Mouse (Mus musculus) frontal cortex, postnatal 25 days (tissue): ENCODE data around the gene Vps37b.

Source experiments
- DNase-seq, 2 experiments: peaks; one replicate each; pipeline ENCODE4 v3.0.0; 2022; ENCODE audit warnings: low spot score in 2 of 2

The Vps37b gene

GRCm38 (mm10) chr5:124046741-124047401 lies 14.8 kb upstream of the Vps37b start:
- no peak for DNase-seq

- no peak for DNase-seq
Observed at GRCm38 (mm10) chr5:124045453-124046010, 13.5 kb upstream of the Vps37b start.

GRCm38 (mm10) chr5:124043999-124044398 lies 11.9 kb upstream of the Vps37b start:
- no peak for DNase-seq

- peak; percentile 48 to 64 for DNase-seq
Observed at GRCm38 (mm10) chr5:124043212-124043978, 11.3 kb upstream of the Vps37b start.

- DNase-seq: no peak
Observed at GRCm38 (mm10) chr5:124041097-124041496, 9.0 kb upstream of the Vps37b start.

GRCm38 (mm10) chr5:124039602-124040001 lies 7.5 kb upstream of the Vps37b start:
- no peak for DNase-seq

GRCm38 (mm10) chr5:124036836-124037235 lies 4.8 kb upstream of the Vps37b start:
- no peak for DNase-seq

- no peak for DNase-seq
Observed at GRCm38 (mm10) chr5:124036341-124036740, 4.3 kb upstream of the Vps37b start.

GRCm38 (mm10) chr5:124035806-124036205 lies 3.7 kb upstream of the Vps37b start:
- DNase-seq: no peak

GRCm38 (mm10) chr5:124035406-124035805 lies 3.3 kb upstream of the Vps37b start:
- no peak for DNase-seq

- no peak for DNase-seq
Observed at GRCm38 (mm10) chr5:124034471-124034870, 2.4 kb upstream of the Vps37b start.

GRCm38 (mm10) chr5:124031068-124031955 lies 758 bp downstream of the Vps37b start:
- no peak for DNase-seq

GRCm38 (mm10) chr5:124030386-124031067 lies 1.5 kb downstream of the Vps37b start:
- no peak for DNase-seq

- no peak for DNase-seq
Observed at GRCm38 (mm10) chr5:124029220-124030035, 2.6 kb downstream of the Vps37b start.

GRCm38 (mm10) chr5:124028680-124029079 lies 3.4 kb downstream of the Vps37b start:
- no peak for DNase-seq

GRCm38 (mm10) chr5:124027702-124028470 lies 4.2 kb downstream of the Vps37b start:
- no peak for DNase-seq

- no peak for DNase-seq
Observed at GRCm38 (mm10) chr5:124026568-124026967, 5.5 kb downstream of the Vps37b start.

GRCm38 (mm10) chr5:124025587-124026441 lies 6.3 kb downstream of the Vps37b start:
- no peak for DNase-seq

GRCm38 (mm10) chr5:124025146-124025545 lies 6.9 kb downstream of the Vps37b start:
- no peak for DNase-seq
